Mouse (Mus musculus): ENCODE data around the gene Ing4. TPM values are rescaled to one million over a fixed set of nuclear protein-coding genes. Genes with fewer than 3 reads are reported as not detected.
A peak's percentile ranks its signal among the peaks of the same experiment; 100 is the strongest.
"Not testable (repeated sequence)": the region's sequence is repeated elsewhere in the genome, so short reads cannot be mapped to it uniquely, and the experiment has no call there.

Gene Ing4
- polyA plus RNA-seq, 1 experiment from 2014 or later: 66.6 TPM

GRCm38 (mm10) chr6:125017682-125018081 is 21.9 kb upstream of the Ing4 start:
- WGBS (ENCODE audit: insufficient replicate concordance): 90% methylated on average over 3 of the region's 3 CpGs
- no peak overlapping the region for H3K4me3 ChIP-seq (ENCODE audit: low read depth, low read length)
- no peak overlapping the region for H3K9ac ChIP-seq (ENCODE audit: low read depth, low read length)
- H3K4me2 ChIP-seq: no peak overlapping the region
- no peaks in the 10 kb centered on the region for H3K27me3 ChIP-seq (ENCODE audit: control insufficient read depth, insufficient read depth, low read length)
- H3K9me3 ChIP-seq (replicated peaks; ENCODE audit: control insufficient read depth, low read length): no peaks in the 10 kb centered on the region
- ATAC-seq (replicated peaks; ENCODE audit: insufficient number of reproducible peaks, low FRiP score, low TSS enrichment): 0 out of 2 replicates have a peak, but pooled peaks have one; percentile 46
- H3K27ac ChIP-seq (ENCODE audit: low read depth, low read length): no peak overlapping the region
- no peaks in the 10 kb centered on the region for H3K4me1 ChIP-seq (ENCODE audit: control insufficient read depth, insufficient read depth, low read length)
- H3K36me3 ChIP-seq (ENCODE audit: control insufficient read depth, insufficient read depth, low read length): peaks cover 21% of the 10 kb centered on the region

- H3K27me3 ChIP-seq (ENCODE audit: control insufficient read depth, insufficient read depth, low read length); ATAC-seq (replicated peaks; ENCODE audit: insufficient number of reproducible peaks, low FRiP score, low TSS enrichment); H3K27ac ChIP-seq (ENCODE audit: low read depth, low read length); H3K9me3 ChIP-seq (replicated peaks; ENCODE audit: control insufficient read depth, low read length); H3K4me3 ChIP-seq (ENCODE audit: low read depth, low read length); H3K4me2 ChIP-seq; H3K4me1 ChIP-seq (ENCODE audit: control insufficient read depth, insufficient read depth, low read length); H3K9ac ChIP-seq (ENCODE audit: low read depth, low read length): not testable (repeated sequence)
- WGBS (ENCODE audit: insufficient replicate concordance): 37% methylated on average over 7 of the region's 9 CpGs
- peaks cover 31% of the 10 kb centered on the region for H3K36me3 ChIP-seq (ENCODE audit: control insufficient read depth, insufficient read depth, low read length)
Observed at GRCm38 (mm10) chr6:125030532-125030931, 9.0 kb upstream of the Ing4 start.

GRCm38 (mm10) chr6:125031604-125032003 is 8.0 kb upstream of the Ing4 start:
- Histone ChIP-seq H3K9ac (ENCODE audit: low read depth, low read length) (no peak overlapping the region), H3K4me3 (ENCODE audit: low read depth, low read length) (no peak overlapping the region), H3K4me2 (no peak overlapping the region), H3K4me1 (ENCODE audit: control insufficient read depth, insufficient read depth, low read length) (no peaks in the 10 kb centered on the region), H3K27ac (ENCODE audit: low read depth, low read length) (no peak overlapping the region), H3K27me3 (ENCODE audit: control insufficient read depth, insufficient read depth, low read length) (no peaks in the 10 kb centered on the region), H3K9me3 (replicated peaks; ENCODE audit: control insufficient read depth, low read length) (no peaks in the 10 kb centered on the region), H3K36me3 (ENCODE audit: control insufficient read depth, insufficient read depth, low read length) (peaks cover 34% of the 10 kb centered on the region)
- ATAC-seq (replicated peaks; ENCODE audit: insufficient number of reproducible peaks, low FRiP score, low TSS enrichment): no peak; the same call in 1 of the 2 replicates
- WGBS (ENCODE audit: insufficient replicate concordance): 89% methylated on average over 16 of the region's 16 CpGs

- Histone ChIP-seq H3K27me3 (ENCODE audit: control insufficient read depth, insufficient read depth, low read length) (no peaks in the 10 kb centered on the region), H3K4me1 (ENCODE audit: control insufficient read depth, insufficient read depth, low read length) (no peaks in the 10 kb centered on the region), H3K36me3 (ENCODE audit: control insufficient read depth, insufficient read depth, low read length) (peaks cover 20% of the 10 kb centered on the region), H3K9ac (ENCODE audit: low read depth, low read length) (peak overlapping the region; percentile 58; the same call in 1 of the 2 replicates), H3K4me3 (ENCODE audit: low read depth, low read length) (peak overlapping the region; percentile 80; the same call in 1 of the 2 replicates), H3K4me2 (peak overlapping the region; percentile 68), H3K27ac (ENCODE audit: low read depth, low read length) (peak overlapping the region; percentile 54), H3K9me3 (replicated peaks; ENCODE audit: control insufficient read depth, low read length) (no peaks in the 10 kb centered on the region)
- WGBS (ENCODE audit: insufficient replicate concordance): 82% methylated on average over 4 of the region's 4 CpGs
- no peak for ATAC-seq (replicated peaks; ENCODE audit: insufficient number of reproducible peaks, low FRiP score, low TSS enrichment)
Observed at GRCm38 (mm10) chr6:125038666-125039065, 894 bp upstream of the Ing4 start.

- no peaks in the 10 kb centered on the region for H3K27me3 ChIP-seq (ENCODE audit: control insufficient read depth, insufficient read depth, low read length)
- peaks cover 17% of the 10 kb centered on the region for H3K36me3 ChIP-seq (ENCODE audit: control insufficient read depth, insufficient read depth, low read length)
- no peaks in the 10 kb centered on the region for H3K9me3 ChIP-seq (replicated peaks; ENCODE audit: control insufficient read depth, low read length)
- peak overlapping the region; percentile 68 for H3K4me2 ChIP-seq
- H3K4me3 ChIP-seq (ENCODE audit: low read depth, low read length): peak overlapping the region; percentile 80
- 5% methylated on average over 8 of the region's 8 CpGs for WGBS (ENCODE audit: insufficient replicate concordance)
- H3K9ac ChIP-seq (ENCODE audit: low read depth, low read length): peak overlapping the region; percentile 58
- H3K27ac ChIP-seq (ENCODE audit: low read depth, low read length): peak overlapping the region; percentile 54
- no peak for ATAC-seq (replicated peaks; ENCODE audit: insufficient number of reproducible peaks, low FRiP score, low TSS enrichment)
- no peaks in the 10 kb centered on the region for H3K4me1 ChIP-seq (ENCODE audit: control insufficient read depth, insufficient read depth, low read length)
Observed at GRCm38 (mm10) chr6:125039131-125039530, 429 bp upstream of the Ing4 start.

DNA sequence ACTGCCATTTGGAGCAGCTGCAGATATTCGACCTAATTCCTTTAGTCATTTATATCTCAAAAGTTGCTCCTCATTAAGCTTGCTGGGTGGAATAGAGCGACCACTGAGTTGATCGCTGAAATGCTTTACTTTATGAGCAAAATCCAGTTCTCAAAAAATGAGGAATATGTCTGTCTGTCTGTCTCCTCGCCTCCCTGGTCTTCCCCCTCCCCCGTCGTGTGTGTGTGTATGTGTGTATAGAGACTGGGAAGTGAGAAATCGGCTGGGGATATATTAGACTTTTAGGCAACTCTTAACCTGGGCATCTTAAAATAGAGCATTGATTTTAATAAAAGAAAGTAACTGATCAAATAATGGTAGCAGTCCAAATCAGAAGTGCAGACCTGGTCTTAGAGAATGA is 661 bp downstream of the Ing4 start:
- no peaks in the 10 kb centered on the region for H3K4me1 ChIP-seq (ENCODE audit: control insufficient read depth, insufficient read depth, low read length)
- 22% methylated on average over 7 of the region's 7 CpGs for WGBS (ENCODE audit: insufficient replicate concordance)
- no peaks in the 10 kb centered on the region for H3K9me3 ChIP-seq (replicated peaks; ENCODE audit: control insufficient read depth, low read length)
- peak overlapping the region; percentile 68; the same call in 1 of the 2 replicates for H3K27ac ChIP-seq (ENCODE audit: low read depth, low read length)
- peak overlapping the region; percentile 83 for H3K9ac ChIP-seq (ENCODE audit: low read depth, low read length)
- peak overlapping the region; percentile 80 for H3K4me3 ChIP-seq (ENCODE audit: low read depth, low read length)
- no peak for ATAC-seq (replicated peaks; ENCODE audit: insufficient number of reproducible peaks, low FRiP score, low TSS enrichment)
- peak overlapping the region; percentile 80 for H3K4me2 ChIP-seq
- peaks cover 12% of the 10 kb centered on the region for H3K36me3 ChIP-seq (ENCODE audit: control insufficient read depth, insufficient read depth, low read length)
- H3K27me3 ChIP-seq (ENCODE audit: control insufficient read depth, insufficient read depth, low read length): no peaks in the 10 kb centered on the region

- Histone ChIP-seq H3K4me1 (ENCODE audit: control insufficient read depth, insufficient read depth, low read length) (no peaks in the 10 kb centered on the region), H3K4me2 (no peak overlapping the region), H3K27me3 (ENCODE audit: control insufficient read depth, insufficient read depth, low read length) (no peaks in the 10 kb centered on the region), H3K4me3 (ENCODE audit: low read depth, low read length) (no peak overlapping the region), H3K9me3 (replicated peaks; ENCODE audit: control insufficient read depth, low read length) (no peaks in the 10 kb centered on the region), H3K27ac (ENCODE audit: low read depth, low read length) (no peak overlapping the region), H3K36me3 (ENCODE audit: control insufficient read depth, insufficient read depth, low read length) (peaks cover 10% of the 10 kb centered on the region; the same call in 1 of the 2 replicates), H3K9ac (ENCODE audit: low read depth, low read length) (no peak overlapping the region)
- 80% methylated on average over 7 of the region's 7 CpGs for WGBS (ENCODE audit: insufficient replicate concordance)
- no peak for ATAC-seq (replicated peaks; ENCODE audit: insufficient number of reproducible peaks, low FRiP score, low TSS enrichment)
Observed at GRCm38 (mm10) chr6:125041047-125041446, 1.5 kb downstream of the Ing4 start.

- WGBS (ENCODE audit: insufficient replicate concordance): 79% methylated on average over 7 of the region's 7 CpGs
- Histone ChIP-seq H3K4me1 (ENCODE audit: control insufficient read depth, insufficient read depth, low read length) (no peaks in the 10 kb centered on the region), H3K4me3 (ENCODE audit: low read depth, low read length) (no peak overlapping the region), H3K27ac (ENCODE audit: low read depth, low read length) (no peak overlapping the region), H3K9me3 (replicated peaks; ENCODE audit: control insufficient read depth, low read length) (no peaks in the 10 kb centered on the region), H3K27me3 (ENCODE audit: control insufficient read depth, insufficient read depth, low read length) (no peaks in the 10 kb centered on the region), H3K9ac (ENCODE audit: low read depth, low read length) (no peak overlapping the region), H3K36me3 (ENCODE audit: control insufficient read depth, insufficient read depth, low read length) (peaks cover 6% of the 10 kb centered on the region; the same call in 1 of the 2 replicates), H3K4me2 (no peak overlapping the region)
- no peak for ATAC-seq (replicated peaks; ENCODE audit: insufficient number of reproducible peaks, low FRiP score, low TSS enrichment)
Observed at GRCm38 (mm10) chr6:125042081-125042480, 2.5 kb downstream of the Ing4 start.

DNA sequence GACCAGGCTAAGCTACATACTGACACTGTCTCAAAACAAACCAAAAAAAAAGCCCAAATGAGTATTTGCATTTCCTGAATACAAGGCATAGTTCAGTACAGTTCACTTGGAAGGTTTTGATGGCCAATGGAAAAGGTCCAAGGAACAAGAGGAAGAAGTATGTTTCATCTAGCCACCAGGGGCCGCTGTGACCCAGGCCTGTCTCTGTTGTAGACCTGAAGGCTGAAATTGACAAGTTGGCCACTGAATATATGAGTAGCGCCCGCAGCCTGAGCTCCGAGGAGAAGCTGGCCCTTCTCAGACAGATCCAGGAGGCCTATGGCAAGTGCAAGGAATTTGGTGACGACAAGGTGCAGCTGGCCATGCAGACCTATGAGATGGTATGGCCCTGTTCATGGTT is 7.1 kb downstream of the Ing4 start:
- Histone ChIP-seq H3K27me3 (ENCODE audit: control insufficient read depth, insufficient read depth, low read length) (no peaks in the 10 kb centered on the region), H3K9me3 (replicated peaks; ENCODE audit: control insufficient read depth, low read length) (no peaks in the 10 kb centered on the region), H3K9ac (ENCODE audit: low read depth, low read length) (no peak overlapping the region), H3K36me3 (ENCODE audit: control insufficient read depth, insufficient read depth, low read length) (peaks cover 20% of the 10 kb centered on the region), H3K27ac (ENCODE audit: low read depth, low read length) (no peak overlapping the region), H3K4me1 (ENCODE audit: control insufficient read depth, insufficient read depth, low read length) (no peaks in the 10 kb centered on the region), H3K4me2 (no peak overlapping the region), H3K4me3 (ENCODE audit: low read depth, low read length) (no peak overlapping the region)
- WGBS (ENCODE audit: insufficient replicate concordance): 42% methylated on average over 5 of the region's 5 CpGs
- ATAC-seq (replicated peaks; ENCODE audit: insufficient number of reproducible peaks, low FRiP score, low TSS enrichment): no peak

All from heart, embryonic 11.5 days (tissue).